Mouse (Mus musculus): Measurements from ENCODE around the gene Tnfsf4.

Tnfsf4 gene

DNA sequence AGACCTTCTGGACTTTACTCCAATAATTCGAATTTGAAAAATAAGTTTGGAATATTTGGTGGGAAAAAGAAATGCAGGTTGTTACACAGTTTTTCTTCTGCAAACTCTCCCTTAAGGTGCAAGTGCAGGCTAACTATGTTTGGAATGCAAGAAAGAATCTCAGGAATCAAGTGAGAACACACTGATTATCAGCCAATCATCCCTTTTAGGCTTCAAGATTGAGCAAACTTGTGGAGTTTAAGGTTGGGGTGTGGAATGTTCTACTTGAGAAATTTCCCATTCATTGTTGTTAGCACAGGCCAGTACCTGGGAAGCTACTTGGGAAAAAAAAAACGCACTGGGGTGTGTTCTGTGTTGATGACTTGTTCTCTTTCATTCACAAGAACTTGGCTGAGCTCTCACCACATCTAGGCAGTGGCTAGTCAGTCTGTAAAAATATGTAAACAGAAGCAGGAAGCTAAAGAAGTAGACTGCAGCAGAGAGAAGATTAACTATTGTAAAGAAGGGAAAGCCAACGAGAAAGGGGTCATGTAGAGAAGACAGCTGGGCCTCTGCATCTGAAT, 56.6 kb downstream of the Tnfsf4 start:
- DNase-seq (ENCODE audit: extremely low read depth, low read depth, low spot score) = no peak

DNA sequence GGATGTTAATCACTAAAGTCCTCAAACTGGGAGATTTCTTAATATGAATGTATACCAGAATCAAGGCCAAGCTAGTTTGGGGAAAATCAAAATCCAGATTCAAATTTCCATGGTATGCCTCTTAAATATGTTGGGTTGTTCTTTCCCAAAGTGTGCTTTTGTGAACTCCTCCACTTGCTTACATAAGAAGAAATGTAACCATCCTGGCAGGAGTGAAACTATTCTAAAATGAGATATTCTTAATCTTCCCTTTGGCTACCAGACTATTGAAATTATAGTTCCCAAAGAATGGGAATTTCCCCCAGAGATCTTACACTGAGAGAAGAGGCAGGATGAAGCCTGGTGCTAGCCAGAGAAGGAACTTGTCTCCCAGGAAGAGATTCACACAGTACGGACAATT, 57.0 kb downstream of the Tnfsf4 start:
- no peak for DNase-seq (ENCODE audit: extremely low read depth, low read depth, low spot score)

DNA sequence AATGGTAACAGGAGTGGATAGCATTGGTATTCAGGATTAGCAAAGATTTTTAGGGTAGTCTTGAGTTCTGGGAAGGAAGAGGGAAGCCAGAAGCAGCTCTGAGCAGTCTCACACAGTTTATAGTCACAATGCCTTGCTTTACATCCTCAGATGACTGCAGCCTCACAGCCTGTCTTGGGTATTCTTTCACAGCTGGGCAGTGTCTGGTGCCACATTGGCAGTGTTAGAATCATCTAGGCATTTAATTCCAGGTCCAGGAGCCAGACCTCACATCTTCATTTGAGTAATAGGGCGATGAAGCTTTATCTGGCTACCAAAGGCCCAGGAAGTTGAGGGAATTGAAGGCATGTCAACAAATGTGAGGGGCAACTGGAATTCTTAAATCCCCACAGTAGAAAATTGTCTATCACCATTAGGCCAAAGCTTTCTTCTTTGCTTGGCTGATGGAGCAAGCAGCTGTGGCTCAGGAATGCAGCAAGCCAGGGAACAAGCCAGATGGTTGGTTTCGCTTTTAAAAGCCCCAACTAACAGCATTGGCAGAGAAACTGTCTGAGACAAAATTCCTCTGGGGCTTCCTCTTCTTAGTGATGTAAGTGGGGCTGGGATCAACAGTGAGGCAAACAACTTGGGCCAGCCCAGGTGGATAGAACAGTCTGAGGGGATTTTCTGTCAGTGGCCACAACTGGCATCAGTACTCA, 68.3 kb downstream of the Tnfsf4 start:
- no peak for DNase-seq (ENCODE audit: extremely low read depth, low read depth, low spot score)

All from fat pad, adult 2 months (tissue).